Mouse (Mus musculus) heart, adult 2 months (tissue): ENCODE results near the gene Cdhr5. TPM values are rescaled to one million over a fixed set of nuclear protein-coding genes. Genes with fewer than 3 reads are reported as not detected.
A peak's percentile ranks its signal among the peaks of the same experiment; 100 is the strongest.

Experiments
- DNase-seq, 2 experiments: peaks; one replicate each; pipeline ENCODE4 v3.0.0; 2021
- H3K27ac ChIP-seq: fragments of 200-600 bp; 2 replicates; pipeline ENCODE4 v1.8.1; 2022
- H3K27me3 ChIP-seq: fragments of 200-500 bp; 2 replicates; pipeline ENCODE4 v1.6.1; 2012; ENCODE audit warnings: mild to moderate bottlenecking, low read length, inconsistent platforms, mixed read lengths; ENCODE audit not compliant: control insufficient read depth, insufficient read depth
- H3K36me3 ChIP-seq: fragments of 200-500 bp; 2 replicates; pipeline ENCODE4 v1.6.1; 2012; ENCODE audit warnings: low read length, inconsistent platforms; ENCODE audit not compliant: control insufficient read depth, insufficient read depth
- H3K4me1 ChIP-seq: fragments of 200-500 bp; 2 replicates; pipeline ENCODE4 v1.6.1; 2011; ENCODE audit warnings: low read length; ENCODE audit not compliant: control insufficient read depth, insufficient read depth
- H3K4me3 ChIP-seq: fragments of 200-600 bp; 2 replicates; pipeline ENCODE4 v1.8.1; 2022
- H3K79me2 ChIP-seq: fragments of 200-500 bp; replicated peaks from 2 replicates; pipeline ENCODE4 v1.6.1; 2012; ENCODE audit warnings: mild to moderate bottlenecking, inconsistent platforms, low read length, moderate library complexity, mixed read lengths; ENCODE audit not compliant: control insufficient read depth, insufficient read depth
- H3K9ac ChIP-seq: fragments of 200-500 bp; 2 replicates; pipeline ENCODE4 v1.6.1; 2012; ENCODE audit warnings: low read depth, mild to moderate bottlenecking, control low read depth, inconsistent platforms, low read length, mixed read lengths
- CTCF ChIP-seq: fragments of 200-600 bp; IDR thresholded peaks from 2 replicates; pipeline ENCODE4 v1.8.1; 2022; ENCODE audit warnings: antibody characterized with exemption, mild to moderate bottlenecking, moderate library complexity
- EP300 ChIP-seq: fragments of 200-500 bp; IDR thresholded peaks from 2 replicates; pipeline ENCODE4 v1.6.1; 2011; ENCODE audit warnings: low read depth, low read length, control low read depth; ENCODE audit not compliant: insufficient read depth
- POLR2A ChIP-seq: fragments of 200-500 bp; IDR thresholded peaks from 2 replicates; pipeline ENCODE4 v1.6.1; 2011; ENCODE audit warnings: mild to moderate bottlenecking, low read depth, low read length, control low read depth; ENCODE audit not compliant: insufficient read depth
- WGBS: fragments of 180-500 bp; shearing (Covaris S2); methylation state at CpG from one replicate; pipeline ENCODE4 v1.1.7; 2018; 5-methylcytosine and 5-hydroxymethylcytosine counted together
- intact Hi-C: fragments of 180-260 bp; cut with DNase I; formaldehyde crosslinking; loops from one replicate; pipeline ENCODE4 v1.15.1; 2025
- polyA plus RNA-seq: library from polyadenylated mRNA; depleted of rRNA; stranded (reverse); fragments of >200 nt; gene quantifications from 2 replicates; pipeline ENCODE4 v1.2.3, GENCODE M21; 2012
- total RNA-seq, 2 experiments: library from RNA; stranded (reverse); gene quantifications; 2 replicates each; pipeline ENCODE4 v1.2.3; 2021

Gene Cdhr5
- total and polyA plus RNA-seq, 3 experiments: not detected

GRCm38 (mm10) chr7:141231111-141231510, 45.5 kb downstream of the Cdhr5 start:
- H3K4me1 ChIP-seq: peaks cover 9% of the 10 kb centered on the region
- H3K4me3 ChIP-seq: no peak overlapping the region
- 84% methylated on average over 3 of the region's 3 CpGs for WGBS
- intact Hi-C loops: no loop called here
- no peak for DNase-seq
- no peak overlapping the region for H3K9ac ChIP-seq
- H3K79me2 ChIP-seq: peaks cover 8% of the 10 kb centered on the region
- H3K36me3 ChIP-seq: peaks cover 6% of the 10 kb centered on the region
- H3K27ac ChIP-seq: no peak overlapping the region
- no peak for TF ChIP-seq CTCF
- TF ChIP-seq EP300: no peak
- no peak for TF ChIP-seq POLR2A
- no peaks in the 10 kb centered on the region for H3K27me3 ChIP-seq

- WGBS: 85% methylated on average over 4 of the region's 4 CpGs
- TF ChIP-seq EP300 (no peak), POLR2A (no peak), CTCF (no peak)
- DNase-seq: no peak
- H3K79me2 ChIP-seq: peaks cover 8% of the 10 kb centered on the region
- H3K4me3 ChIP-seq: no peak overlapping the region
- H3K27ac ChIP-seq: no peak overlapping the region
- intact Hi-C loops: no loop called here
- H3K27me3 ChIP-seq: no peaks in the 10 kb centered on the region
- H3K36me3 ChIP-seq: peaks cover 6% of the 10 kb centered on the region
- no peak overlapping the region for H3K9ac ChIP-seq
- peaks cover 9% of the 10 kb centered on the region for H3K4me1 ChIP-seq
Measured at GRCm38 (mm10) chr7:141230570-141230969, 46.0 kb downstream of the Cdhr5 start.

- intact Hi-C loops: loop anchor here (5.0 kb wide), 1 partner anchor 133 kb away; no protein-coding TSS in a partner anchor
- Histone ChIP-seq H3K4me3 (peak overlapping the region; percentile 73), H3K27me3 (no peaks in the 10 kb centered on the region), H3K79me2 (peaks cover 8% of the 10 kb centered on the region), H3K36me3 (peaks cover 6% of the 10 kb centered on the region), H3K27ac (no peak overlapping the region), H3K4me1 (peaks cover 9% of the 10 kb centered on the region), H3K9ac (peak overlapping the region; percentile 83)
- 40% methylated on average over 6 of the region's 6 CpGs for WGBS
- no peak for DNase-seq
- TF ChIP-seq CTCF: no peak
- TF ChIP-seq EP300: no peak
- no peak for TF ChIP-seq POLR2A
Measured at GRCm38 (mm10) chr7:141229702-141230101, 46.9 kb downstream of the Cdhr5 start.

- Histone ChIP-seq H3K4me3 (peak within 1 kb of the TSS; percentile 73), H3K79me2 (peaks cover 8% of the 10 kb centered on the region), H3K9ac (peak within 1 kb of the TSS; percentile 83), H3K27me3 (no peaks in the 10 kb centered on the region), H3K4me1 (peaks cover 9% of the 10 kb centered on the region), H3K36me3 (peaks cover 6% of the 10 kb centered on the region), H3K27ac (peak within 1 kb of the TSS; percentile 97)
- TF ChIP-seq CTCF: peak; percentile 100
- peak; percentile 95; the same call in 1 of the 2 replicates for TF ChIP-seq EP300
- peak; percentile 64; the same call in 1 of the 2 replicates for TF ChIP-seq POLR2A
- under 1% methylated on average over 76 of the region's 76 CpGs for WGBS
- intact Hi-C loops: loop anchor here (5.0 kb wide), 1 partner anchor 134 kb away; no protein-coding TSS in a partner anchor
- DNase-seq: peak; percentile 91 to 95
Measured at GRCm38 (mm10) chr7:141228279-141229067, 48.1 kb downstream of the Cdhr5 start, which contains the start of gene Phrf1. Phrf1 (plus strand) TSS chr7:141228784.

GRCm38 (mm10) chr7:141227796-141228195, 48.8 kb downstream of the Cdhr5 start:
- peak overlapping the region; percentile 97; the same call in 1 of the 2 replicates for H3K27ac ChIP-seq
- peaks cover 9% of the 10 kb centered on the region for H3K4me1 ChIP-seq
- H3K9ac ChIP-seq: no peak overlapping the region
- intact Hi-C loops: loop anchor here (5.0 kb wide), 1 partner anchor 135 kb away; no protein-coding TSS in a partner anchor
- no peak for DNase-seq
- H3K27me3 ChIP-seq: no peaks in the 10 kb centered on the region
- H3K79me2 ChIP-seq: peaks cover 8% of the 10 kb centered on the region
- H3K4me3 ChIP-seq: no peak overlapping the region
- 85% methylated on average over 4 of the region's 4 CpGs for WGBS
- TF ChIP-seq POLR2A: no peak
- H3K36me3 ChIP-seq: peaks cover 6% of the 10 kb centered on the region

- Histone ChIP-seq H3K79me2 (peaks cover 8% of the 10 kb centered on the region), H3K9ac (no peak overlapping the region), H3K36me3 (peaks cover 6% of the 10 kb centered on the region), H3K4me1 (peaks cover 16% of the 10 kb centered on the region), H3K27me3 (no peaks in the 10 kb centered on the region), H3K4me3 (no peak overlapping the region), H3K27ac (no peak overlapping the region)
- WGBS: 84% methylated on average over 6 of the region's 6 CpGs
- TF ChIP-seq POLR2A (no peak), CTCF (peak; percentile 36), EP300 (no peak)
- no peak for DNase-seq
- intact Hi-C loops: loop anchor here (5.0 kb wide), 1 partner anchor 136 kb away; no protein-coding TSS in a partner anchor
Measured at GRCm38 (mm10) chr7:141226535-141226934, 50.1 kb downstream of the Cdhr5 start.
